Mouse (Mus musculus): ENCODE data around the gene Slc25a19. TPM values are rescaled to one million over a fixed set of nuclear protein-coding genes. Genes with fewer than 3 reads are reported as not detected.

Slc25a19 gene
- polyA plus RNA-seq, 1 experiment from 2014 or later = 24.9 TPM

- Histone ChIP-seq H3K4me2 (replicated peaks; ENCODE audit: low read depth, low read length) (no peak overlapping the region), H3K4me1 (replicated peaks; ENCODE audit: control insufficient read depth, insufficient read depth, low read length) (no peaks in the 10 kb centered on the region), H3K27ac (ENCODE audit: low read depth, low read length) (no peak overlapping the region), H3K36me3 (ENCODE audit: control insufficient read depth, insufficient read depth, low read length) (no peaks in the 10 kb centered on the region), H3K4me3 (ENCODE audit: low read depth, low read length) (no peak overlapping the region), H3K9me3 (ENCODE audit: control insufficient read depth, low read length) (no peaks in the 10 kb centered on the region), H3K9ac (ENCODE audit: low read depth, low read length) (no peak overlapping the region), H3K27me3 (ENCODE audit: control insufficient read depth, insufficient read depth, low read length) (no peaks in the 10 kb centered on the region)
- ATAC-seq (ENCODE audit: low FRiP score) (no peak), DNase-seq (ENCODE audit: low spot score) (no peak)
- WGBS = 52% methylated on average over 16 of the region's 16 CpGs
Measured at GRCm38 (mm10) chr11:115630532-115631504, 2.7 kb upstream of the Slc25a19 start.

GRCm38 (mm10) chr11:115629734-115630531, 1.8 kb upstream of the Slc25a19 start:
- no peak overlapping the region for H3K9ac ChIP-seq (ENCODE audit: low read depth, low read length)
- H3K4me2 ChIP-seq (replicated peaks; ENCODE audit: low read depth, low read length) = no peak overlapping the region
- H3K4me3 ChIP-seq (ENCODE audit: low read depth, low read length) = no peak overlapping the region
- no peak for DNase-seq (ENCODE audit: low spot score)
- ATAC-seq (ENCODE audit: low FRiP score) = no peak
- no peak overlapping the region for H3K27ac ChIP-seq (ENCODE audit: low read depth, low read length)
- no peaks in the 10 kb centered on the region for H3K4me1 ChIP-seq (replicated peaks; ENCODE audit: control insufficient read depth, insufficient read depth, low read length)
- H3K27me3 ChIP-seq (ENCODE audit: control insufficient read depth, insufficient read depth, low read length) = no peaks in the 10 kb centered on the region
- H3K9me3 ChIP-seq (ENCODE audit: control insufficient read depth, low read length) = no peaks in the 10 kb centered on the region
- no peaks in the 10 kb centered on the region for H3K36me3 ChIP-seq (ENCODE audit: control insufficient read depth, insufficient read depth, low read length)
- WGBS = 89% methylated on average over 13 of the region's 13 CpGs

- Histone ChIP-seq H3K4me2 (replicated peaks; ENCODE audit: low read depth, low read length) (peak overlapping the region; percentile 74), H3K4me3 (ENCODE audit: low read depth, low read length) (peak overlapping the region; percentile 60), H3K9ac (ENCODE audit: low read depth, low read length) (0 out of 2 replicates have a peak overlapping the region, but pooled peaks have one; percentile 29), H3K27ac (ENCODE audit: low read depth, low read length) (no peak overlapping the region), H3K27me3 (ENCODE audit: control insufficient read depth, insufficient read depth, low read length) (no peaks in the 10 kb centered on the region), H3K9me3 (ENCODE audit: control insufficient read depth, low read length) (no peaks in the 10 kb centered on the region), H3K4me1 (replicated peaks; ENCODE audit: control insufficient read depth, insufficient read depth, low read length) (no peaks in the 10 kb centered on the region), H3K36me3 (ENCODE audit: control insufficient read depth, insufficient read depth, low read length) (no peaks in the 10 kb centered on the region)
- ATAC-seq (ENCODE audit: low FRiP score) (peak; percentile 55; the same call in 1 of the 2 replicates), DNase-seq (ENCODE audit: low spot score) (no peak)
- WGBS = 54% methylated on average over 13 of the region's 13 CpGs
Measured at GRCm38 (mm10) chr11:115628465-115629101, 488 bp upstream of the Slc25a19 start.

GRCm38 (mm10) chr11:115626824-115627616, 1.1 kb downstream of the Slc25a19 start:
- ATAC-seq (ENCODE audit: low FRiP score) (no peak), DNase-seq (ENCODE audit: low spot score) (no peak)
- Histone ChIP-seq H3K27me3 (ENCODE audit: control insufficient read depth, insufficient read depth, low read length) (no peaks in the 10 kb centered on the region), H3K27ac (ENCODE audit: low read depth, low read length) (no peak overlapping the region), H3K36me3 (ENCODE audit: control insufficient read depth, insufficient read depth, low read length) (0 out of 2 replicates have a peak, but pooled peaks cover 2% of the 10 kb centered on the region), H3K4me3 (ENCODE audit: low read depth, low read length) (peak overlapping the region; percentile 60), H3K9me3 (ENCODE audit: control insufficient read depth, low read length) (no peaks in the 10 kb centered on the region), H3K4me1 (replicated peaks; ENCODE audit: control insufficient read depth, insufficient read depth, low read length) (no peaks in the 10 kb centered on the region), H3K9ac (ENCODE audit: low read depth, low read length) (peak overlapping the region; percentile 60), H3K4me2 (replicated peaks; ENCODE audit: low read depth, low read length) (peak overlapping the region; percentile 74)
- 56% methylated on average over 11 of the region's 11 CpGs for WGBS

- 0 out of 2 replicates have a peak, but pooled peaks cover 2% of the 10 kb centered on the region for H3K36me3 ChIP-seq (ENCODE audit: control insufficient read depth, insufficient read depth, low read length)
- H3K4me2 ChIP-seq (replicated peaks; ENCODE audit: low read depth, low read length) = no peak overlapping the region
- no peak overlapping the region for H3K27ac ChIP-seq (ENCODE audit: low read depth, low read length)
- no peaks in the 10 kb centered on the region for H3K27me3 ChIP-seq (ENCODE audit: control insufficient read depth, insufficient read depth, low read length)
- H3K9me3 ChIP-seq (ENCODE audit: control insufficient read depth, low read length) = no peaks in the 10 kb centered on the region
- no peak overlapping the region for H3K4me3 ChIP-seq (ENCODE audit: low read depth, low read length)
- WGBS = 85% methylated on average over 9 of the region's 9 CpGs
- DNase-seq (ENCODE audit: low spot score) (no peak), ATAC-seq (ENCODE audit: low FRiP score) (no peak)
- H3K4me1 ChIP-seq (replicated peaks; ENCODE audit: control insufficient read depth, insufficient read depth, low read length) = no peaks in the 10 kb centered on the region
- no peak overlapping the region for H3K9ac ChIP-seq (ENCODE audit: low read depth, low read length)
Measured at GRCm38 (mm10) chr11:115625877-115626276, 2.2 kb downstream of the Slc25a19 start.

- WGBS = 78% methylated on average over 9 of the region's 9 CpGs
- H3K4me2 ChIP-seq (replicated peaks; ENCODE audit: low read depth, low read length) = no peak overlapping the region
- 0 out of 2 replicates have a peak, but pooled peaks cover 2% of the 10 kb centered on the region for H3K36me3 ChIP-seq (ENCODE audit: control insufficient read depth, insufficient read depth, low read length)
- no peak overlapping the region for H3K27ac ChIP-seq (ENCODE audit: low read depth, low read length)
- no peak overlapping the region for H3K9ac ChIP-seq (ENCODE audit: low read depth, low read length)
- no peak for DNase-seq (ENCODE audit: low spot score)
- H3K4me3 ChIP-seq (ENCODE audit: low read depth, low read length) = no peak overlapping the region
- ATAC-seq (ENCODE audit: low FRiP score) = no peak
- H3K27me3 ChIP-seq (ENCODE audit: control insufficient read depth, insufficient read depth, low read length) = no peaks in the 10 kb centered on the region
- H3K9me3 ChIP-seq (ENCODE audit: control insufficient read depth, low read length) = no peaks in the 10 kb centered on the region
- H3K4me1 ChIP-seq (replicated peaks; ENCODE audit: control insufficient read depth, insufficient read depth, low read length) = no peaks in the 10 kb centered on the region
Measured at GRCm38 (mm10) chr11:115623487-115624070, 4.5 kb downstream of the Slc25a19 start.

- ATAC-seq (ENCODE audit: low FRiP score) = no peak
- no peaks in the 10 kb centered on the region for H3K4me1 ChIP-seq (replicated peaks; ENCODE audit: control insufficient read depth, insufficient read depth, low read length)
- WGBS = 98% methylated on average over 7 of the region's 7 CpGs
- no peak overlapping the region for H3K9ac ChIP-seq (ENCODE audit: low read depth, low read length)
- H3K4me2 ChIP-seq (replicated peaks; ENCODE audit: low read depth, low read length) = no peak overlapping the region
- no peak overlapping the region for H3K27ac ChIP-seq (ENCODE audit: low read depth, low read length)
- 0 out of 2 replicates have a peak, but pooled peaks cover 2% of the 10 kb centered on the region for H3K36me3 ChIP-seq (ENCODE audit: control insufficient read depth, insufficient read depth, low read length)
- no peak overlapping the region for H3K4me3 ChIP-seq (ENCODE audit: low read depth, low read length)
- no peaks in the 10 kb centered on the region for H3K27me3 ChIP-seq (ENCODE audit: control insufficient read depth, insufficient read depth, low read length)
- DNase-seq (ENCODE audit: low spot score) = no peak
- no peaks in the 10 kb centered on the region for H3K9me3 ChIP-seq (ENCODE audit: control insufficient read depth, low read length)
Measured at GRCm38 (mm10) chr11:115619949-115620348, 8.1 kb downstream of the Slc25a19 start.

All from hindbrain, embryonic 11.5 days (tissue).